Mouse (Mus musculus): Measurements from ENCODE around the gene Rcvrn.

GRCm38 (mm10) chr11:67647745-67648144, 47.4 kb upstream of the Rcvrn start:
- TF ChIP-seq GATA1 (IDR thresholded peaks at IDR 0.05; ENCODE audit: borderline replicate concordance, low read length) (no peak), FLI1 (IDR thresholded peaks at IDR 0.05; ENCODE audit: low read length) (no peak)

Data from megakaryocyte, embryonic 14.5 days (primary cell).